Comparison of ENCODE assay signal across 12 mouse cellular contexts in the genomic region with DNA sequence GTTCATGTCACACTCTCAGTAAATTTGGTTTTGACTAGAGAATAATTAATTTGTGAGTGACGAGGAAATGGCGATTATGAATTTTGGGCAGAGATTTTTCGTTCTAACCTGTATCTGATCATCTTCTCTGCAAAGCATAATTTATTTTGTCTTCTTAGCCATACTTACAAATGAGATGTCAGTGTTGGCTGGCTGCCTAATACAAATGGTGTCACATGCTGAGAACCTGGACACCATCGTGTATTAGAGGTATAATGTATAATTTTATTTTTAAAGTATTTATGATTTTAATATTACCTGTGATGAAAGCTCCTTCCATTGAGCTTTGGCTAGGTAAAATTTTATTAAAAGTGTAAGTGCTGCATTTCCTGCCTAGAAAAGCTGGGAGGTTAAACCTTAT.
"Had no signal": no experiment of that assay in that cellular context is flagged by ENCODE, and none has a peak within 500 bp of the region (broad histone marks: within the 10 kb centered on the region; RNA-seq: fewer than 3 reads in every experiment).

No protein-coding gene starts in this region.

- DNase-seq: gastrocnemius, postnatal 14 days; gastrocnemius, postnatal 36 days; heart, adult 2 months; heart, postnatal 14 days; heart, postnatal 36 days; kidney, adult 11 months; kidney, adult 2 months; kidney, adult 9 months; kidney, postnatal 14 days; kidney, postnatal 36 days; layer of hippocampus, adult 9-11 months; layer of hippocampus, postnatal 36 days had no signal
